Mouse (Mus musculus) common myeloid progenitor, adult 5-6 weeks (primary cell): ENCODE measurements around the gene Vapa. TPM values are rescaled to one million over a fixed set of nuclear protein-coding genes. Genes with fewer than 3 reads are reported as not detected.
"Not testable (repeated sequence)": the region's sequence is repeated elsewhere in the genome, so short reads cannot be mapped to it uniquely, and the experiment has no call there.

Experiments used
- ATAC-seq: replicated peaks from 2 replicates; pipeline ENCODE4 v1.8.0; 2016; ENCODE audit warnings: low read depth, mild to moderate bottlenecking, moderate TSS enrichment, inconsistent platforms; ENCODE audit not compliant: poor library complexity, severe bottlenecking
- total RNA-seq: library from RNA; stranded (forward); fragments of 200-1000, 187-1606 nt; gene quantifications from 2 replicates; pipeline ENCODE4 v1.2.3, GENCODE M21; 2017

The Vapa gene
- total RNA-seq, 1 experiment from 2014 or later, result 57.9 TPM

GRCm38 (mm10) chr17:65628823-65629532, 15.6 kb upstream of the Vapa start:
- ATAC-seq, result not testable (repeated sequence)

DNA sequence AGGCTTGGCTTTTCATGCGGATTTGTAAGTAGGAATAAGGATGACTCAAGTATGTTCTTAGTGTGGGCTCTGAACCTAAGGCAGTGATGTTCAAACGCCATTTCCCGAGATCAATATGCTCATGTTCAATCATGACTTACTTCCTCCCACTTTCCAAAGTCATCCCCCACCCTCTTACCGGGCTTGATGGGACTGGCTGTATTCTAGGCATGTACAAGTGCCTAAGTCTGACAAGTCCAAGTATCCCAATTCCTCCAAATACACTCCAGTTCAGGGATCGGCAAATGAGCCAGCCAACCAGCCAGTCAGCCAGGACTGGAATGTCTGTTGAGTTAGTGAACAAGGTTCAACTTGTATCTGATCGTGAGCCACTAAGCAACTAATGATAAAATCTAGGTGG, 12.9 kb upstream of the Vapa start:
- no peak for ATAC-seq

DNA sequence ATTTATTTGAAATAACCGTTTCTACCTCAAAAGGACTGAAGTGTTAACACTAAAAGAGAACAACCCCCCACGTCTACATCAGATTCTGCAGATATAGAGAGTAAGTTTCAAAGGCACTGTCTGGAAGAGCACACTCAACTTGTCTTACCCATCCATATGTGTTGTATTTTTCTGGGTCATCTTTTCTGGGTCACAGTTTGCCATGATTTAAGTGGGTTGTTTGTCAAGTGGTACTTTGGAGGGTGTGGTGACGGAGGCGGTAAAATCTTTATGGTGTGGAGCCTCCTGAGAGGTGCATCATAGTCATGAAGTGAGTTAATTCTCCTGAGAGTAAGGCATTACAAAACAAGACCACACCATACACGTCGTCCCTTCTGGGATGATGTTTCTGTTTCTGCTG, 12.2 kb upstream of the Vapa start:
- no peak for ATAC-seq

DNA sequence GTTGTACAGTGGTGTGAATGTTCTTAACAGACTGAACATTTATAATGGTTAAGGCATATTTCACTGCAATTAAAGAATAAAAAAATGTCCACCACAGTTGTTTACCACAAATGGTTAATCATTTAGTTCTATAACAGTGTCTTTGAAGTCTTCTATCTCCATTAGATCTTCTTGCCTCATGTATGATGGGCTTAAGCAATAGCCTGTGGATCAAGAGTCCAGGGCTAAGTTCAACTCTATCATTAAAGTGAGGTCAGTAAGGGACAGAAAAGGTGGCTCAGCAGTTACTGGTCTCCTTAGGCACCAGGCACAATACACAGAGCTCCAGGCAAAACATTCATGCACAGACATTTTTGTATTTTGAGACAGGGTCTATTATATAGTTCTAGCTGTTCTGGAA, 9.8 kb upstream of the Vapa start:
- no peak for ATAC-seq

DNA sequence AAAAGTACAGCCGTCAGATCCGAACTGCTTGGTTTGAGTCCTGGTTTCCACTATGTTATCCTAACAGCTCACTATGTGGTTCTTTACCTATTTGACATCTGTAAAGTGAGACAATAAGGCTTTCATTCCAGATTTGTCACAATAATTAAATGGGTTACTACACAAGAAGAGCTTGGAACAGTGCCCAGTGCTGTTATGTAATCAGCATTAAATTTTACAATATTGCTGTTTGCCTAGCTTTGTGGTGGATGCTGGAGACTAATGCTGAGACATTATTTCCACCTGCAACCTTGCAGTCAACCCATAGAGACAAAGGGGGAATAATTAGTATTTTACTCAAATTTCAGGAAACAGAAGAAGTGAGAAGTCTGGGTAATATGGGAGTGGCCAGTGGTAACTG, 5.1 kb upstream of the Vapa start:
- no peak for ATAC-seq

GRCm38 (mm10) chr17:65615678-65616077, 2.3 kb upstream of the Vapa start:
- ATAC-seq, result no peak

DNA sequence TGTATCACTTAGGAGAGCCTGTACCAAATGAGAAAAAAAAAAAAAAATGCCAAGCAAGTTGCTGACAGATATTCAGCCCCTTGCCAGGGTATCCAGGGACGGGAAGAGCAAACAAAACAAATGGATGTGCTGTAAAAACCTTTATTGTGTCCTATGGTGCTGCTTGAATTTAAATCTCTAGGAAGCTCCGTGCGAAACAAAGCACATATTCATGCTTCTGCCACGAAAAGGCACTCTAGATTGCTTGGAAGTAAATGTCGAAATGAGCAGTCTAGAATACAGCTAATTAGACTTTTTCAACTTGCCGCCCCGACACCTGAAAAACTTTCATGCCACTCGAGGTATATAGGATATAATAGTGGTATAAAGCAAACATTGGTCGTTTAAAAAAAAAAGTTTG, 1.1 kb upstream of the Vapa start:
- ATAC-seq, result no peak

GRCm38 (mm10) chr17:65613142-65613462, 253 bp downstream of the Vapa start:
- ATAC-seq, result peak; percentile 1; the same call in 1 of the 2 replicates

DNA sequence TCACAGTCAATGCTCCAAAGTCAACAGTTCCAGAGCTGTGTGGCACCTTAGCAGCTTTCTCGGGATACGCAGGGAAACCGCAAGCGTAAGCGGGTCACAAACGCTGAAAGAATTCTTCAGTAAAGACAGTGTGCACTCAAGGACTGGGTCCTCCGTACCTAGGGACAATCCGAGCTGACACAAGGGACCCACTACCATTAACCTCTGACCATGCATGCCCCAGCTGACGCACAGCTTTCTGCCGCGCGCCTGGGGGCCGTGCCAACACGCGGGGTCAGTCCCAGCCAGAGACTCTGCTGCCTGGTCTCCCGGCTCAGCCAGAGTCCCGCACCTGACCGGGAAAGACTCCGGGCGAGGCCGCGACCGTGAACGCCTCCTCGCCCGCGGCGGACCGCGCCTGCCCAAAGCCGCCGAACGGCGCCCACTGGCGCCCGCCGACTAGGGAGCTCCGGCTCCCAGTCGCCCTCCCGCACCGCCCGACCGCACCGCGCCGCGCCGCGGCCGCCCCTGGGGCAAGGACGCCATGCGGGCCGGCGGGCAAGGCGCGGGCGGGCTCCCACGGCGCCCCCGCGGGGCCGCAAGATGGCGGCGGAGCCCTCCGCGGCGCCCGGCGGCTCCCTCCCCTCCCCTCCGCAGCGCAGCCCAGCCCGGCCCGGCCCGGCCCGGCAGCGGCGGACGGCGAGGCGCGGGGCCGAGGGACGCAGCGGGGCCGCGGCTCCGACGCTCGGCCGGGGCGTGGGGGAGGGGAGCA, 789 bp downstream of the Vapa start:
- no peak for ATAC-seq

GRCm38 (mm10) chr17:65611721-65612120, 1.6 kb downstream of the Vapa start:
- no peak for ATAC-seq

- ATAC-seq, result peak; percentile 43
Measured at GRCm38 (mm10) chr17:65608743-65609142, 4.6 kb downstream of the Vapa start.

- ATAC-seq, result no peak
Measured at GRCm38 (mm10) chr17:65608312-65608687, 5.1 kb downstream of the Vapa start.

- ATAC-seq, result 0 out of 2 replicates have a peak, but pooled peaks have one; percentile 15
Measured at GRCm38 (mm10) chr17:65607574-65608311, 5.6 kb downstream of the Vapa start.

DNA sequence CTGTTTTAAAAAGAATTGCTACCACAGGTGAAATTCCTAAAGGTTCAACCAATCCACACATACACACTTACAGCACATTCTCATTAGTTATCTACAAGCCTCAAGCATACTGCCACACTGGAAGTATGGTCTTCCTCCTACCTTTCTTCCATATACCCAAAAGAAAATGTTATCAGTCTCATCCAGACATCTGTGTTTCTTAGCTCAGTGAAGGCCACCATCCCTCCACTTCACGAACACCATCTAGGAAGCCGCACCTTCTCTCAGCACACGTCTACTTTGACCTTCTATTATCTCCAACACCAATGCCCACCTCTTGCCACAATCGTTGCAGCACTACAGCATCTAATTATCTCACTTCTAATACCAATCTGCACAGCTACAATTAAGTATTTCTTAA, 7.3 kb downstream of the Vapa start:
- peak; percentile 36 for ATAC-seq

DNA sequence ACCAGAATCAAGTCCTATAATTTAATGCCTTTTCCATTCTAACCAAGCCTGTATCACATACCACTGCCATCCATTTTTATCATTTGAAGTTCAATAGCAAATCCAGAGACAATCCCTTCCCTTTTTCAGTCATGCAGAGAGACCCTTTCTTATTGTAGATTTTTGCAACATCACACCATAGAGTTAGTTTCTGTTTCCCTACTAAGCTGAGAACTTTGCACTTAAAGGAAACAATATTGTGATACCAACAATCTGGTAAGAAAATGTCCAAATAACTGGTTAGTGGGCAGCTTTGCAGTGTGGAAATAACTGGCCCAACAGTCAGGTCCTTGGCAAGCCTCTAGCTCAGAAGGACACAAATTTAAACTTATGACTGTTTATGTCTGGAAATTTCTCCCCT, 8.5 kb downstream of the Vapa start:
- peak; percentile 6; the same call in 1 of the 2 replicates for ATAC-seq

- ATAC-seq, result peak; percentile 40
Measured at GRCm38 (mm10) chr17:65604315-65604714, 9.0 kb downstream of the Vapa start.

- no peak for ATAC-seq
Measured at GRCm38 (mm10) chr17:65597857-65598486, 15.4 kb downstream of the Vapa start.

- ATAC-seq, result no peak
Measured at GRCm38 (mm10) chr17:65594687-65595086, 18.7 kb downstream of the Vapa start.

DNA sequence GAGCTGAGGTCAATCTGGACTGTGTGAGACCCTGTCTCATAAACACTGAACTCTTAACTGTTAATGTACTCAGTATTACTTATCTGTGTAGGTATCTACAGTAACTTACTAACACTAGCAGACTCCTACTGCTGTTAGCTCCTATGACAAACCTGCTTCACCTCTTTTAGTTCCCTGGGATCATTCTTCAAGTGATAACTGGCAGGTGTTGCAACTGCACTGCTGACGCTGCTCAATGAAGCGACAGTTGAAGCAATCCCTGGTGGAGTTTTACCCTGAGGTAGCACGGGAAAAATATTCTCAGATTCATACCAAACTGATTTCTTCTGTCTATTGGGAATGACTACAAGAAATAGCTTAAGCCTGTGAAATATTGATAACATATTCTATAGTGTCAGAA, 26.5 kb downstream of the Vapa start:
- ATAC-seq, result no peak

DNA sequence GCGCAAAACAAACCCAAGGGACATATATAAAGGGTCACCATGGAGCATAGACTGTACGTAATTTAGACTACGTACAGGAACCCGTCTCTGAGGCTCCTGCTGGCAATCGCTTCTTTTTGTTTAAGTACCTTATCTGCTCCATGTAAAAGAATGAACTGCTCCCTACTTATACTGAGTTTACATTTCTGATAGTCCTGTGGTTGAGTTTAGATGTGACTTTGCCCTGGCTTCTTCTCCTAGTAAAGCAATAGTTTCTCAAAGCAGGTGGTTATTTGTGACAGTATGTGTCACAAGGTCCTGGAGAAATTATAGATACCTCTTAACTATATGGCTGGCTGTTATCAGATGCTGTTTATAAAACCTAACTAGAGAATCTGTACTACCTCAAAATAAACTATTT, 31.9 kb downstream of the Vapa start:
- no peak for ATAC-seq

DNA sequence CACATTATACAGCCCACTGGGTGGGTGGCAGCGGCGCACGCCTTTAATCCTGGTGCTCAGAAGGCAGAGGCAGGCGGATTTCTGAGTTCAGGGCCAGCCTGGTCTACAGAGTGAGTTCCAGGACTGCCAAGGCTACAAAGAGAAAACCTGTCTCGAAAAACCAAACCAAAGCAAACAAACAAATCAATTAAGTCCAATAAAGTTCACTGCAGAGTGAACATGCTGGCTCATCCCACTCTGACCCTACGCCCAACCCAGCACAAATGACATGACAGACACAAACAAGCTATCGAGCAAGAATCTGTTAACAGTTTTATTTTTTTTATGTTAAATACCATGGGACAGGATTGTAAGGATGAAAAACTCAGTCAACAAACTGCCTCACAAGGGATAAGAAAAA, 33.6 kb downstream of the Vapa start:
- ATAC-seq, result no peak
